Comparison of ENCODE assay signal across 20 mouse cellular contexts in genomic region chr6:88067722-88068121, GRCm38 (mm10).
"Had no signal": no experiment of that assay in that cellular context is flagged by ENCODE, and none has a peak within 500 bp of the region (broad histone marks: within the 10 kb centered on the region; RNA-seq: fewer than 3 reads in every experiment).

No protein-coding gene starts in this region.

- H3K27ac ChIP-seq: liver, embryonic 13.5 days; liver, embryonic 15.5 days; lung, embryonic 15.5 days; midbrain, embryonic 10.5 days; midbrain, embryonic 12.5 days; neural tube, embryonic 12.5 days had no signal

- DNase-seq: liver, embryonic 13.5 days; liver, postnatal 0 days; lung, adult 2 months; lung, postnatal 14 days; lung, postnatal 36 days; midbrain, embryonic 14.5 days; retina, postnatal 1 day; right cerebral cortex, adult 18-20 months; right cerebral cortex, postnatal 25 days; right cerebral cortex, postnatal 4 days; spleen, adult 18-20 months; thymus, adult 18-20 months; thymus, postnatal 14 days; thymus, postnatal 36 days had no signal

- ATAC-seq: liver, postnatal 0 days; midbrain, embryonic 16.5 days had no signal

- H3K4me3 ChIP-seq: liver, embryonic 13.5 days; liver, embryonic 15.5 days; lung, embryonic 15.5 days; midbrain, embryonic 10.5 days; midbrain, embryonic 12.5 days; neural tube, embryonic 12.5 days had no signal

- H3K36me3 ChIP-seq: liver, embryonic 13.5 days; liver, embryonic 15.5 days; lung, embryonic 15.5 days; midbrain, embryonic 10.5 days; midbrain, embryonic 12.5 days; neural tube, embryonic 12.5 days had no signal

- H3K4me1 ChIP-seq: lung, embryonic 15.5 days; midbrain, embryonic 12.5 days; neural tube, embryonic 12.5 days had no signal
